Mouse (Mus musculus) T-helper 1 cell (primary cell): ENCODE results near the gene Leap2.
"Not testable (repeated sequence)": the region's sequence is repeated elsewhere in the genome, so short reads cannot be mapped to it uniquely, and the experiment has no call there.

Source experiments
- in situ Hi-C: fragments of 300-600 bp; cut with MboI, MseI; formaldehyde crosslinking; loops from one replicate; pipeline ENCODE4 v1.15.1; 2025; ENCODE audit warnings: high pct_unique_total_duplicates

Leap2 gene

GRCm38 (mm10) chr11:53443861-53444260, 20.9 kb upstream of the Leap2 start:
- in situ Hi-C loops = no loop called here

- in situ Hi-C loops = no loop called here
Observed at GRCm38 (mm10) chr11:53441921-53442320, 19.0 kb upstream of the Leap2 start.

- in situ Hi-C loops = no loop called here
Observed at GRCm38 (mm10) chr11:53436338-53436737, 13.4 kb upstream of the Leap2 start.

- in situ Hi-C loops = no loop called here
Observed at GRCm38 (mm10) chr11:53435504-53435903, 12.5 kb upstream of the Leap2 start.

GRCm38 (mm10) chr11:53433057-53433456, 10.1 kb upstream of the Leap2 start:
- in situ Hi-C loops = no loop called here

- in situ Hi-C loops = no loop called here
Observed at GRCm38 (mm10) chr11:53431347-53432056, 8.5 kb upstream of the Leap2 start.

GRCm38 (mm10) chr11:53430670-53431346, 7.8 kb upstream of the Leap2 start, which contains the start of the genes Uqcrq and Gdf9:
Gene Uqcrq, minus strand, starts transcription at chr11:53430831.
Gene Gdf9, plus strand, starts transcription at chr11:53431023.
- in situ Hi-C loops = no loop called here

- in situ Hi-C loops = no loop called here
Observed at GRCm38 (mm10) chr11:53430300-53430669, 7.3 kb upstream of the Leap2 start.

GRCm38 (mm10) chr11:53429182-53429581, 6.2 kb upstream of the Leap2 start:
- in situ Hi-C loops = no loop called here

GRCm38 (mm10) chr11:53428716-53429057, 5.7 kb upstream of the Leap2 start:
- in situ Hi-C loops = no loop called here

GRCm38 (mm10) chr11:53427993-53428715, 5.2 kb upstream of the Leap2 start:
- in situ Hi-C loops = no loop called here

GRCm38 (mm10) chr11:53426914-53427313, 3.9 kb upstream of the Leap2 start:
- in situ Hi-C loops = not testable (repeated sequence)

- in situ Hi-C loops = no loop called here
Observed at GRCm38 (mm10) chr11:53425711-53426255, 2.8 kb upstream of the Leap2 start.

GRCm38 (mm10) chr11:53425251-53425650, 2.3 kb upstream of the Leap2 start:
- in situ Hi-C loops = no loop called here

- in situ Hi-C loops = no loop called here
Observed at GRCm38 (mm10) chr11:53424826-53425225, 1.9 kb upstream of the Leap2 start.

GRCm38 (mm10) chr11:53418048-53418447, 4.9 kb downstream of the Leap2 start:
- in situ Hi-C loops = no loop called here

GRCm38 (mm10) chr11:53413871-53414270, 9.1 kb downstream of the Leap2 start:
- in situ Hi-C loops = no loop called here

GRCm38 (mm10) chr11:53411738-53412137, 11.2 kb downstream of the Leap2 start:
- in situ Hi-C loops = no loop called here

- in situ Hi-C loops = no loop called here
Observed at GRCm38 (mm10) chr11:53403638-53404037, 19.3 kb downstream of the Leap2 start.

GRCm38 (mm10) chr11:53393856-53394255, 29.1 kb downstream of the Leap2 start:
- in situ Hi-C loops = no loop called here

GRCm38 (mm10) chr11:53383758-53384428, 39.1 kb downstream of the Leap2 start:
- in situ Hi-C loops = loop anchor here (10.0 kb wide), 1 partner anchor 301 kb away; no protein-coding TSS in a partner anchor

GRCm38 (mm10) chr11:53378918-53379317, 44.1 kb downstream of the Leap2 start:
- in situ Hi-C loops = no loop called here
